Mouse (Mus musculus) liver, postnatal 0 days (tissue): ENCODE data around the gene Prr18. TPM values are rescaled to one million over a fixed set of nuclear protein-coding genes. Genes with fewer than 3 reads are reported as not detected.

Experiments used
- ATAC-seq: fragments of 200-750 bp; cut with Nextera tagmentation; 2 replicates; pipeline ENCODE4 v1.8.0; 2017; ENCODE audit warnings: mild to moderate bottlenecking, moderate library complexity
- DNase-seq: peaks from one replicate; pipeline ENCODE4 v3.0.0-alpha.2; 2016
- H3K27ac ChIP-seq: fragments of 300-500 bp; sonication (generic); 2 replicates; pipeline ENCODE4 v1.5.1; 2014; ENCODE audit warnings: antibody characterized with exemption, moderate library complexity, mild to moderate bottlenecking, low read depth
- H3K27me3 ChIP-seq: fragments of 300-500 bp; sonication (generic); 2 replicates; pipeline ENCODE4 v1.6.1; 2014; ENCODE audit warnings: low read length, control low read depth, mixed read lengths; ENCODE audit not compliant: insufficient read depth
- H3K36me3 ChIP-seq: fragments of 300-500 bp; sonication (generic); replicated peaks from 2 replicates; pipeline ENCODE4 v1.6.1; 2014; ENCODE audit warnings: mild to moderate bottlenecking, control low read depth, low read length, moderate library complexity, mixed read lengths; ENCODE audit not compliant: insufficient read depth
- H3K4me1 ChIP-seq: fragments of 300-500 bp; sonication (generic); 2 replicates; pipeline ENCODE4 v1.6.1; 2014; ENCODE audit warnings: antibody characterized with exemption, mild to moderate bottlenecking, control low read depth; ENCODE audit not compliant: insufficient read depth
- H3K4me2 ChIP-seq: fragments of 300-500 bp; sonication (generic); 2 replicates; pipeline ENCODE4 v1.6.1; 2014; ENCODE audit warnings: low read depth, mild to moderate bottlenecking, low read length, moderate library complexity, mixed read lengths
- H3K4me3 ChIP-seq: fragments of 300-500 bp; sonication (generic); 2 replicates; pipeline ENCODE4 v1.5.1; 2014; ENCODE audit warnings: low read depth, low read length
- H3K9ac ChIP-seq: fragments of 300-500 bp; sonication (generic); replicated peaks from 2 replicates; pipeline ENCODE4 v1.6.1; 2014; ENCODE audit warnings: mild to moderate bottlenecking, moderate library complexity
- H3K9me3 ChIP-seq: fragments of 300-500 bp; sonication (generic); 2 replicates; pipeline ENCODE4 v1.6.1; 2016; ENCODE audit warnings: mild to moderate bottlenecking, control low read depth, low read length, mixed read lengths
- CTCF ChIP-seq: sonication (generic); IDR thresholded peaks from 2 replicates; pipeline ENCODE4 v1.5.1; 2016; ENCODE audit warnings: antibody characterized with exemption, low read depth
- EP300 ChIP-seq: IDR thresholded peaks from 2 replicates; pipeline ENCODE4 v1.6.1; 2016; ENCODE audit warnings: antibody characterized with exemption, low read depth, mild to moderate bottlenecking
- WGBS: fragments of 180-500 bp; shearing (Covaris S2); extraction: QIAGEN DNeasy Blood & Tissue Kit; methylation state at CpG from one replicate; pipeline ENCODE4 v1.1.7; 2014; ENCODE audit not compliant: insufficient replicate concordance; 5-methylcytosine and 5-hydroxymethylcytosine counted together
- polyA plus RNA-seq: library from polyadenylated mRNA; unstranded; fragments of >200 nt; fragmentation: Nextera tagmentation; extraction: Ambion mirVana; gene quantifications from 2 replicates; pipeline ENCODE4 v1.2.1, GENCODE M21; 2015

Gene Prr18
- polyA plus RNA-seq, 1 experiment from 2014 or later = not detected

- no peak for ATAC-seq
- Histone ChIP-seq H3K9ac (no peak overlapping the region), H3K4me2 (no peak overlapping the region), H3K27ac (no peak overlapping the region), H3K4me3 (no peak overlapping the region), H3K9me3 (no peaks in the 10 kb centered on the region), H3K36me3 (peaks cover 12% of the 10 kb centered on the region; the same call in 1 of the 2 replicates), H3K27me3 (no peaks in the 10 kb centered on the region), H3K4me1 (no peaks in the 10 kb centered on the region)
- WGBS = 58% methylated on average over 5 of the region's 5 CpGs
- TF ChIP-seq EP300 (no peak), CTCF (no peak)
- DNase-seq = no peak
These were observed 6.7 kb upstream of the Prr18 start for GRCm38 (mm10) chr17:8330602-8331001.

DNA sequence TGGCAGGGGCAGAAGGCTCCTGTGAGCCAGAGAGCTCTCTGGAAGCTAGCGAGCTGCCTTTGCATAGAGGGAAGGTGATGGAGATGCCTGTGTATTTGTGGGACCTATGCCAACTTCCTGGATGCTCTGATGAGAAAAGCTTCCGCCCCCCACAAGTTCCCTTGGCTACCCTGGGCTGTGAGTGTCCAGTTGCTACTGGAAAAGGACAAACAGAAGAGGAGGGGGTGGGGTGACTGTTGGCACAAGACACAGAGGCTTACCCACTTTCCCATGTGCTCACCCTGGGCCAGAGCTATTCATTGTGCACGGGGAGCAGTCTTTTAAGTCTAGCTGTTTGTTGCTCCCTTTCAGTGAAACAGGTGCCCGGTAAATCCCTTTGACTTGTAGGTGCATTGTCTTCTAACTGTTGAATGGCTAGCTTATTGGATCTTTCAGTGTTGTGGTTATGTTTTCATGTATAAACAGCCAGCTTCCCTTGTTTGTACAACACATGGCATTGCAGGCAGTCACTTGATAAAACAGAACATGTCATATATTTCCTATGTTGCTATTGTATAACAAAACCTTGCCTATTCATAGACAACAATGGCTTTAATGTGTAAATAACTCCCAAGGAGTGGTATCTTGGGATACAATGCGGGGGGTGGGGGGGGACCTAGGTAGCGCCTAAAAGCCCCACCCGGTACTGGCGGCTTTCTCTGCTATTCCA, 2.6 kb downstream of the Prr18 start:
- Histone ChIP-seq H3K4me1 (peaks cover 6% of the 10 kb centered on the region; the same call in 1 of the 2 replicates), H3K27ac (no peak overlapping the region), H3K4me2 (no peak overlapping the region), H3K9ac (no peak overlapping the region), H3K27me3 (peaks cover 43% of the 10 kb centered on the region), H3K4me3 (0 out of 2 replicates have a peak overlapping the region, but pooled peaks have one; percentile 35), H3K36me3 (no peaks in the 10 kb centered on the region), H3K9me3 (peaks cover 4% of the 10 kb centered on the region; the same call in 1 of the 2 replicates)
- DNase-seq (no peak), ATAC-seq (no peak)
- TF ChIP-seq EP300 = no peak
- no peak for TF ChIP-seq CTCF
- WGBS = 37% methylated on average over 8 of the region's 8 CpGs

DNA sequence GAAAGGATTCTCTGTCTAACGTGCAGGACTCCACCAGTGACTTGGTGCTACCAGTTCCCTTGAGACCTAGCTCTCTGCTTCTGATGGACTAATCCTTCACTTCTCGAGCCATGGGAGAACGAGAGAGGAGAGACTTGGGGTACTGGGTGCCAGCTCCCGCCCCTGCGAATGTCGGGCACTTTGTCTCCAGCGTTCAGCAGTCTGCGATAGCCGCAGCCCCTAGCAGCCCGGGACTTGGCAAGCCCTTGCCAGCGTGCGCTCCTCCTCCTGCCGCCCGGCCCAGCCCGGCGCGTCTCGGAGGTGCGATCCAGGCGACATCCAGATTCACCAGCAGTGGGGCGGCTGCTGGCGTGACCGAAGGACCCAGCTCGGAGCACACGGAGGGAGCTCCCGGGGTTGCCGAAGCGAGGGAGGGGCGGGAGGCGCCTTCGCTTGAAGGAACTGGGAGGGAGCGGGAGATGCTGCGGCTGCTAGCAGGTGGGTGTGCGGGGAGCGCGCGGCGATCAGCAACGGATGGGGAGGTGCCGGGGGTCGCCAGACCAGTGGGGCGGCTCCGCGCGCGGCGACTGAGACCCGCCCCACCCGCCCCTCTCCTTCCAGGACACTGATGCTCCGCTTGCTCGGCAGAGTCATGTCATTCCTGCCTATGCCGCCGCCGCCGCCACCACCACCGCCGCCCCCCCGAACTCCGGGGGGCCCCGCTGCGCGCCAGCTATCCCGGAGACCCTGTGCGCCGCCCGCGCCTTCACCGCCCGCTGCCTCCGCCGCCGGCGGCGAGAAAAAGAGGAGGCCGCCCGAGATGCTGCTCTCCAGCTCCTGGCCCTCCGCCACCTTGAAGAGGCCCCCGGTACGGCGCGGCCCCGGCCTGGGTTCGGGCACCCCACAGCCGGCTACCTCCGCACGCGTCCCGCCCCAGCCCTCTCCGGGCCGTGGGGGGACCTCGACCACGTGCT, 3.4 kb downstream of the Prr18 start:
- DNase-seq (no peak), ATAC-seq (no peak)
- H3K4me2 ChIP-seq = peak overlapping the region; percentile 69
- no peak overlapping the region for H3K9ac ChIP-seq
- TF ChIP-seq CTCF (no peak), EP300 (no peak)
- no peaks in the 10 kb centered on the region for H3K36me3 ChIP-seq
- H3K9me3 ChIP-seq = peaks cover 4% of the 10 kb centered on the region; the same call in 1 of the 2 replicates
- H3K27me3 ChIP-seq = peaks cover 43% of the 10 kb centered on the region
- 3% methylated on average over 66 of the region's 92 CpGs for WGBS
- H3K4me3 ChIP-seq = peak overlapping the region; percentile 35
- peaks cover 6% of the 10 kb centered on the region; the same call in 1 of the 2 replicates for H3K4me1 ChIP-seq
- H3K27ac ChIP-seq = no peak overlapping the region

DNA sequence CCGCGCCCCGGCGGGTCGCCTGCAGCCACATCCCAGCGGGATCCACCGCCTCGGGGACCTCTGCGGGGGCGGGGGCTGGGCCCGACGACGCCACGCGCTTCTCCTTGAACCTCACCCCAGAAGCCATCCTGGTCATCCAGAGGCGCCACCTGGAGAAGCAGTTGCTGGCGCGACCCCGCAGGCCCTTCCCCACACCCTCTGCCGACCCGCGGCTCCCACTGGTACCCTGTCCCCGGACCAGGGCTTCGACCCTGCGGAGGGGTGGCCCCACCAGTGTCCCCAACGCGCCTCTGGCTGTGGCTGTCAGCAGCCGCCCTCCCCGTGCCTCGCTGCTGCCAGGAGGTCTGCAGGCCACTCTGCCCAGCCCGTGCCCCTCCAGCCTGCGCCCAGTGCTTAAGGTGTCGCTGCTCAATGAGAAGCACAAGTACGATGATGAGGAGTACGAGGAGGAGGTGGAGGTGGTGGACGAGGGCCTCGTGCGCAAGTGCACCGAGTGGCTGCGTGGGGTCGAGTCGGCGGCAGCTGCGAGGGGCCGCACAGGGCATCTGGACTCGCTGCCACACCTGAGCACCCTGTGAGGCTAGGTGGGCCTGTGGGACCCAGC, 4.2 kb downstream of the Prr18 start:
- WGBS = 19% methylated on average over 45 of the region's 46 CpGs
- no peak overlapping the region for H3K27ac ChIP-seq
- peak overlapping the region; percentile 69 for H3K4me2 ChIP-seq
- no peak overlapping the region for H3K9ac ChIP-seq
- H3K4me1 ChIP-seq = peaks cover 6% of the 10 kb centered on the region; the same call in 1 of the 2 replicates
- H3K4me3 ChIP-seq = peak overlapping the region; percentile 35
- H3K9me3 ChIP-seq = peaks cover 4% of the 10 kb centered on the region; the same call in 1 of the 2 replicates
- DNase-seq (no peak), ATAC-seq (no peak)
- no peaks in the 10 kb centered on the region for H3K36me3 ChIP-seq
- peaks cover 43% of the 10 kb centered on the region for H3K27me3 ChIP-seq
- TF ChIP-seq CTCF (no peak), EP300 (no peak)

DNA sequence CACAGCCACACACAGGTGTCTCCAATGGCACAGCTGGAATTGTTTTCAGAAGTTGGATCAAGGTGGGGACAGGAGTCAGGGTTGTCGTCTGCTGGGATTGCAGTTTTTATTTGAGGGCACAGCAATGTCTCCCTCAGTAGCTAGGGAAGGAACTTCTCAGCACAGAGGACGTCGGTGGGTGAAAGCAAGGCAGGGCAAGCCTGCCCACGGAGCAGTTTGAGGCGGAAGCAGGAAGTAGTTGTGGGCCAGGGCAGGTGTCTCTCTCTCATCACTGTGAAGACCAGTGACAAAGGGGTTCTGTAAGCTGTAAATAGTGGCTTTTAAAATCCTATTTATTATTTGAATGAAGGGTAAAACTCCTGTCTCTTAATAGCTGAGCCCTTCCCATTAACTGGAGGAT, 5.4 kb downstream of the Prr18 start:
- H3K4me2 ChIP-seq = no peak overlapping the region
- H3K4me1 ChIP-seq = peaks cover 6% of the 10 kb centered on the region; the same call in 1 of the 2 replicates
- H3K36me3 ChIP-seq = no peaks in the 10 kb centered on the region
- ATAC-seq (no peak), DNase-seq (no peak)
- peaks cover 4% of the 10 kb centered on the region; the same call in 1 of the 2 replicates for H3K9me3 ChIP-seq
- peaks cover 43% of the 10 kb centered on the region for H3K27me3 ChIP-seq
- TF ChIP-seq CTCF (no peak), EP300 (no peak)
- H3K27ac ChIP-seq = no peak overlapping the region
- no peak overlapping the region for H3K9ac ChIP-seq
- H3K4me3 ChIP-seq = no peak overlapping the region
- WGBS = 25% methylated on average over 5 of the region's 5 CpGs
